Mouse (Mus musculus) liver, embryonic 14.5 days (tissue): ENCODE results near the gene Ddx51.
A peak's percentile ranks its signal among the peaks of the same experiment; 100 is the strongest.

ENCODE experiments used
- CTCF ChIP-seq: IDR thresholded peaks from 2 replicates; pipeline ENCODE4 v1.5.1; 2016; ENCODE audit warnings: antibody characterized with exemption, low read depth, control low read depth
- EP300 ChIP-seq: IDR thresholded peaks from 2 replicates; pipeline ENCODE4 v1.6.1; 2016; ENCODE audit warnings: antibody characterized with exemption, low read depth

DNA sequence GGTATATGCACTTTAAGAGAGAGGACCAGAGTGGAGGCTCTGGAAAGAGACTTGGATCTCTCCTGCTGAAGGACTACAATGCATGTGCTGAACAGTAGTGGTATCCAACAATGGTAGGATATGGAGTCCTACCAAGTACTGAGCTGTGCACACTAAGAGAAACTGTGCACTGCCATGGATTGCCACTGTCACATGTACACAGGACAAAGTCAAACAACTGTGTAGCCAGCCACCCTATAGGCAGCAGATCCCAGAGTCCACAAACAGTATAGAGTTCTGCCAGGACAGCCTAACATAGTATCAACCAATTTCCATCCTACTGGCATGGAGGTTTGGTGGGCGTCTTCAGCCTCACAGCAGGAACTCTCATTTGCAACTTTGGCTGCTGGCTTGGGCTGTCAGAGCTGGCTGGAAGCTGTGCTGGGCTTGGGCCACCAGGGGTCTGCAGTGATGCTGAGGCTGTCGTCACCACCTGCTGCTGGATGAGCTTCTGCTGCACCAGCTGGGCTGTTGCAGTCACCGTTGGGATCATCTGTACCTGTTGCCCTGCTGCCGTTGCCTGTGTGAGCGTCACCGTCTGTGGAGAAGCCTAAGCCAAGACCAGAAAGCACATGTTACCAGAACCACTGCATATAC, 12.4 kb downstream of the Ddx51 start:
- TF ChIP-seq EP300, result no peak
- 0 out of 2 replicates have a peak, but pooled peaks have one; percentile 6 for TF ChIP-seq CTCF
